Mouse (Mus musculus) lung, adult 2 months (tissue): Measurements from ENCODE around the gene Pced1a.

Experiments
- CTCF ChIP-seq: fragments of 200-500 bp; IDR thresholded peaks from 2 replicates; pipeline ENCODE4 v1.5.1; 2011; ENCODE audit warnings: mild to moderate bottlenecking, low read length, control low read depth; ENCODE audit not compliant: insufficient read depth
- POLR2A ChIP-seq: fragments of 200-500 bp; IDR thresholded peaks from 2 replicates; pipeline ENCODE4 v1.6.1; 2011; ENCODE audit warnings: low read depth, mild to moderate bottlenecking, control low read depth, low read length, borderline replicate concordance; ENCODE audit errors: extremely low read depth

DNA sequence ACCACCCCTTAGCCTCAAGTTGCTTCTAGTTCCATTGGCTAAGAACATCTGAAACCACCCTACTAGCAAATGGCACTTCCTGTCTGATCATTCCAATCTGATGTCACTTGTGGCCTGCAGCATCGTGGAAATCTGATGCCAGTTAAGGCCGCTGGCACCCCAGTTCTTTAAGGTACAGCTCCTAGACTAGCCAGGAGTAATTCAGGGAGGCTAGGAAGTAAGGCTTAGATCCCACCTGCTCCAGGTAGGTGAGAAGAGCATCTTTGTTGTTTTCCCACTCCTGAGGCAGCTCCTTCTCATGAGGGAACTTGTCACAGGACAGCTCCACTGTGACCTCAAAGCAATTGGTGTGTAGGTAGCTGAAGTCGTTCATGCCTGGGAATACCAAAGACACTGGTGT lies 31.7 kb downstream of the Pced1a start:
- TF ChIP-seq POLR2A (no peak), CTCF (no peak)
